Mouse (Mus musculus) liver, postnatal 0 days (tissue): ENCODE data around the gene Wdr20. TPM values are rescaled to one million over a fixed set of nuclear protein-coding genes. Genes with fewer than 3 reads are reported as not detected.

Source experiments
- ATAC-seq: fragments of 200-750 bp; cut with Nextera tagmentation; 2 replicates; pipeline ENCODE4 v1.8.0; 2017; ENCODE audit warnings: mild to moderate bottlenecking, moderate library complexity
- DNase-seq: peaks from one replicate; pipeline ENCODE4 v3.0.0-alpha.2; 2016
- H3K27ac ChIP-seq: fragments of 300-500 bp; sonication (generic); 2 replicates; pipeline ENCODE4 v1.5.1; 2014; ENCODE audit warnings: antibody characterized with exemption, moderate library complexity, mild to moderate bottlenecking, low read depth
- H3K27me3 ChIP-seq: fragments of 300-500 bp; sonication (generic); 2 replicates; pipeline ENCODE4 v1.6.1; 2014; ENCODE audit warnings: low read length, control low read depth, mixed read lengths; ENCODE audit not compliant: insufficient read depth
- H3K36me3 ChIP-seq: fragments of 300-500 bp; sonication (generic); replicated peaks from 2 replicates; pipeline ENCODE4 v1.6.1; 2014; ENCODE audit warnings: mild to moderate bottlenecking, control low read depth, low read length, moderate library complexity, mixed read lengths; ENCODE audit not compliant: insufficient read depth
- H3K4me1 ChIP-seq: fragments of 300-500 bp; sonication (generic); 2 replicates; pipeline ENCODE4 v1.6.1; 2014; ENCODE audit warnings: antibody characterized with exemption, mild to moderate bottlenecking, control low read depth; ENCODE audit not compliant: insufficient read depth
- H3K4me2 ChIP-seq: fragments of 300-500 bp; sonication (generic); 2 replicates; pipeline ENCODE4 v1.6.1; 2014; ENCODE audit warnings: low read depth, mild to moderate bottlenecking, low read length, moderate library complexity, mixed read lengths
- H3K4me3 ChIP-seq: fragments of 300-500 bp; sonication (generic); 2 replicates; pipeline ENCODE4 v1.5.1; 2014; ENCODE audit warnings: low read depth, low read length
- H3K9ac ChIP-seq: fragments of 300-500 bp; sonication (generic); replicated peaks from 2 replicates; pipeline ENCODE4 v1.6.1; 2014; ENCODE audit warnings: mild to moderate bottlenecking, moderate library complexity
- H3K9me3 ChIP-seq: fragments of 300-500 bp; sonication (generic); 2 replicates; pipeline ENCODE4 v1.6.1; 2016; ENCODE audit warnings: mild to moderate bottlenecking, control low read depth, low read length, mixed read lengths
- CTCF ChIP-seq: sonication (generic); IDR thresholded peaks from 2 replicates; pipeline ENCODE4 v1.5.1; 2016; ENCODE audit warnings: antibody characterized with exemption, low read depth
- EP300 ChIP-seq: IDR thresholded peaks from 2 replicates; pipeline ENCODE4 v1.6.1; 2016; ENCODE audit warnings: antibody characterized with exemption, low read depth, mild to moderate bottlenecking
- WGBS: fragments of 180-500 bp; shearing (Covaris S2); extraction: QIAGEN DNeasy Blood & Tissue Kit; methylation state at CpG from one replicate; pipeline ENCODE4 v1.1.7; 2014; ENCODE audit not compliant: insufficient replicate concordance; 5-methylcytosine and 5-hydroxymethylcytosine counted together
- polyA plus RNA-seq: library from polyadenylated mRNA; unstranded; fragments of >200 nt; fragmentation: Nextera tagmentation; extraction: Ambion mirVana; gene quantifications from 2 replicates; pipeline ENCODE4 v1.2.1, GENCODE M21; 2015

The Wdr20 gene
- polyA plus RNA-seq, 1 experiment from 2014 or later: 6.4 TPM

- H3K4me3 ChIP-seq: no peak overlapping the region
- H3K36me3 ChIP-seq: peaks cover 7% of the 10 kb centered on the region; the same call in 1 of the 2 replicates
- no peaks in the 10 kb centered on the region for H3K9me3 ChIP-seq
- WGBS: 43% methylated on average over 10 of the region's 10 CpGs
- H3K27ac ChIP-seq: no peak overlapping the region
- no peaks in the 10 kb centered on the region for H3K27me3 ChIP-seq
- no peak overlapping the region for H3K9ac ChIP-seq
- ATAC-seq (no peak), DNase-seq (no peak)
- H3K4me1 ChIP-seq: peaks cover 10% of the 10 kb centered on the region
- TF ChIP-seq EP300 (no peak), CTCF (no peak)
- no peak overlapping the region for H3K4me2 ChIP-seq
Observed at GRCm38 (mm10) chr12:110750770-110751439, 13.2 kb downstream of the Wdr20 start.

- TF ChIP-seq EP300: no peak
- H3K9ac ChIP-seq: no peak overlapping the region
- peak overlapping the region; percentile 3; the same call in 1 of the 2 replicates for H3K27ac ChIP-seq
- no peaks in the 10 kb centered on the region for H3K9me3 ChIP-seq
- no peak overlapping the region for H3K4me3 ChIP-seq
- peaks cover 23% of the 10 kb centered on the region for H3K4me1 ChIP-seq
- H3K4me2 ChIP-seq: no peak overlapping the region
- H3K36me3 ChIP-seq: peaks cover 7% of the 10 kb centered on the region; the same call in 1 of the 2 replicates
- ATAC-seq: no peak
- H3K27me3 ChIP-seq: no peaks in the 10 kb centered on the region
- no peak for DNase-seq
Observed at GRCm38 (mm10) chr12:110752703-110753102, 15.0 kb downstream of the Wdr20 start.

GRCm38 (mm10) chr12:110753976-110754375 lies 16.2 kb downstream of the Wdr20 start:
- H3K9me3 ChIP-seq: no peaks in the 10 kb centered on the region
- H3K9ac ChIP-seq: no peak overlapping the region
- no peak overlapping the region for H3K4me2 ChIP-seq
- no peaks in the 10 kb centered on the region for H3K27me3 ChIP-seq
- DNase-seq (no peak), ATAC-seq (peak; percentile 19; the same call in 1 of the 2 replicates)
- no peak for TF ChIP-seq EP300
- no peak for TF ChIP-seq CTCF
- WGBS: 94% methylated on average over 4 of the region's 4 CpGs
- H3K27ac ChIP-seq: no peak overlapping the region
- H3K4me3 ChIP-seq: no peak overlapping the region
- peaks cover 7% of the 10 kb centered on the region; the same call in 1 of the 2 replicates for H3K36me3 ChIP-seq
- peaks cover 23% of the 10 kb centered on the region for H3K4me1 ChIP-seq

- Histone ChIP-seq H3K27ac (peak overlapping the region; percentile 20; the same call in 1 of the 2 replicates), H3K4me2 (no peak overlapping the region), H3K4me3 (no peak overlapping the region), H3K27me3 (no peaks in the 10 kb centered on the region), H3K4me1 (peaks cover 18% of the 10 kb centered on the region), H3K9me3 (no peaks in the 10 kb centered on the region), H3K9ac (peak overlapping the region; percentile 21; the same call in 1 of the 2 replicates), H3K36me3 (peaks cover 7% of the 10 kb centered on the region; the same call in 1 of the 2 replicates)
- DNase-seq: no peak
- TF ChIP-seq CTCF: no peak
- TF ChIP-seq EP300: no peak
- 21% methylated on average over 3 of the region's 3 CpGs for WGBS
- ATAC-seq: peak; percentile 53
Observed at GRCm38 (mm10) chr12:110757161-110757560, 19.4 kb downstream of the Wdr20 start.

GRCm38 (mm10) chr12:110758932-110759331 lies 21.2 kb downstream of the Wdr20 start:
- no peaks in the 10 kb centered on the region for H3K27me3 ChIP-seq
- no peak overlapping the region for H3K4me3 ChIP-seq
- no peak overlapping the region for H3K4me2 ChIP-seq
- H3K4me1 ChIP-seq: peaks cover 18% of the 10 kb centered on the region
- H3K36me3 ChIP-seq: peaks cover 8% of the 10 kb centered on the region; the same call in 1 of the 2 replicates
- no peak overlapping the region for H3K9ac ChIP-seq
- ATAC-seq: no peak
- 80% methylated on average over 7 of the region's 8 CpGs for WGBS
- H3K27ac ChIP-seq: 0 out of 2 replicates have a peak overlapping the region, but pooled peaks have one; percentile 29
- DNase-seq: no peak
- no peak for TF ChIP-seq EP300
- no peak for TF ChIP-seq CTCF
- no peaks in the 10 kb centered on the region for H3K9me3 ChIP-seq

- no peak overlapping the region for H3K4me2 ChIP-seq
- no peaks in the 10 kb centered on the region for H3K27me3 ChIP-seq
- 0 out of 2 replicates have a peak, but pooled peaks cover 2% of the 10 kb centered on the region for H3K36me3 ChIP-seq
- no peak for TF ChIP-seq CTCF
- TF ChIP-seq EP300: no peak
- no peaks in the 10 kb centered on the region for H3K9me3 ChIP-seq
- DNase-seq (no peak), ATAC-seq (no peak)
- no peak overlapping the region for H3K27ac ChIP-seq
- H3K9ac ChIP-seq: no peak overlapping the region
- no peak overlapping the region for H3K4me3 ChIP-seq
- H3K4me1 ChIP-seq: peaks cover 9% of the 10 kb centered on the region
- 73% methylated on average over 2 of the region's 2 CpGs for WGBS
Observed at GRCm38 (mm10) chr12:110762321-110762720, 24.6 kb downstream of the Wdr20 start.
